Mouse (Mus musculus) cortical plate, adult 2 months (tissue): ENCODE measurements around the gene Spz1.

ENCODE experiments used
- CTCF ChIP-seq: fragments of 200-500 bp; IDR thresholded peaks from 2 replicates; pipeline ENCODE4 v1.5.1; 2011; ENCODE audit warnings: mild to moderate bottlenecking, control low read depth, low read length; ENCODE audit not compliant: insufficient read depth; ENCODE audit errors: extremely low read depth
- POLR2A ChIP-seq: fragments of 200-500 bp; IDR thresholded peaks from 2 replicates; pipeline ENCODE4 v1.6.1; 2011; ENCODE audit warnings: mild to moderate bottlenecking, low read length, control low read depth; ENCODE audit not compliant: insufficient read depth; ENCODE audit errors: extremely low read depth

DNA sequence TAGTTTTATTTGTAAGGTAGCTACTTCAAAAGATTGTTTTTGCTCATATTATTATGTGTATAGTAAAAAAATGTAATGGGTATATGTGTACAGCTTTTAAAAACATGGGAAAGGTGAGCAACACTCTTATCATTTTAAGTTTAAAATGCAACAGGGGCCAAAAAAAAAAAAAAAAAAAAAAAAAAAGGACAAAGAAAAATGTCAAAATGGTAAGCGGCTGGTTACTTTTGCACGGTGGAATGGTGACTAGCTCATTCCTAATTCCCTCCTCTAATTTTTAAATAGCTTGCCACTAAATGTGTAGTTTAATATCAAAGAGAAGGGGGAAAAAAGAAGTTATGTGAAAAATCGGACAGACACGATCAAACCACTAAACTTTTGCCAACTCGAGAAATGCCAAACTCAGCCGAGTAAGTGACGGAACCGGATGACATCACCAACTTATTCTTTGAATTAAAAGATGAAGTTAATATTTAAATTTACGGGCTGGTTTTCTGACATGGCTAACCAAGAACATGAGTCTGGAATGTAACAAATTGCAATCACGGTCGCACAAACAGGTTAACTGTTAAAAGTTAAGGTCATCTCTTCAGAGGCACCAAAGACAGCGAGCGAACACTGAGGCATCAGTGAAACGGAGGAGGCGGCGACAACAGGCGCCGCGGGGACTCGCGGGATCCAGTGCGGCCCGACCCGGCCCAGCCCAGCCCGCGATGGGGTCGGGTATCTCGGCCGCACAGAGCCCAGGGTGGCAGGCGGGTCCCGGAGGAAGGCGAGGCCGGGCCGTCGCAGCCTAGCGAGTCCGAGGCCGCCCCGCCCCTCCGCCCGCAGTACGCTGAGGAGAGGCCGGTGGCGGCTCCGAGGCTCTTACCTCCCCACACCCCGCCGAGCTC is 45.9 kb downstream of the Spz1 start:
- TF ChIP-seq CTCF (no peak), POLR2A (no peak)
